Mouse (Mus musculus) spleen, adult 2 months (tissue): ENCODE data around the gene Nod2.

Source experiments
- CTCF ChIP-seq: fragments of 200-500 bp; IDR thresholded peaks from 2 replicates; pipeline ENCODE4 v1.5.1; 2011; ENCODE audit warnings: mild to moderate bottlenecking, inconsistent platforms; ENCODE audit not compliant: insufficient read depth, insufficient read length, insufficient replicate concordance; ENCODE audit errors: extremely low read depth
- POLR2A ChIP-seq: fragments of 200-500 bp; IDR thresholded peaks from 2 replicates; pipeline ENCODE4 v1.6.1; 2011; ENCODE audit warnings: low read depth, low read length, inconsistent platforms

DNA sequence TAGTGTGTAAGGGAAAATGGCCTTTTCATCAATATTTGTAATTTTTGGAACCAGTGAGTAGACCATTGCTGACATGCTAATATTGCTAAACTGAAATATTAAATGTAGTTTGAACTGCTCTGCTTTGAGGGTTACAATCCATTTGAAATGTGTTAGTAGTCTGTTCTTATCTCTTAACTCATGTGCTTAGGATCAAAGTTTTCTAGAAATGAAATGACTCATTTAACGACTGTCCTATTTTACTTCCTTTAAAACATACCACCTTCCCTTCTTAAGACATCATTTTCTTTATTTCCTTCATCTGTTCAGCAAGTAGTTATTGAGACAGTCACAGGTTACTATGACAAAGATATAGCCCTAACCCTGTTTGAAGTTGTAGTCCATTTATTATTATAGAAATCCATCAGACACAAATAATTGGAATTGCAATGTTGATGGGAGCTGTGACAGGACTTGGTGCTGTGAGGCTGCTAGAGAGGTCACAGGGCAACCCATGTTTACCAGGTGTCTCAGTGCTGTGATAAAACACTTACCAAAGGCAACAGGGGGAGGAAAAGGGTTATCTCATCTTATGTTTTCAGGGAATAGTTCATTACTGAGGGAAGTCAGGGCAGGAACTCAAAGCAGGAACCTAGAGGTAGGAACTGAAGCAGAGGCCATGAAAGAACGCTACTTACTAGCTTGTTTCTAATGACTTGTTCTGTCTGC is 76.3 kb downstream of the Nod2 start:
- TF ChIP-seq POLR2A: no peak
- no peak for TF ChIP-seq CTCF
